Mouse (Mus musculus) small intestine, adult 2 months (tissue): ENCODE results near the gene Lpcat1.

ENCODE experiments used
- CTCF ChIP-seq: fragments of 200-500 bp; IDR thresholded peaks from 2 replicates; pipeline ENCODE4 v1.5.1; 2012; ENCODE audit warnings: low read depth, mild to moderate bottlenecking, control low read depth, inconsistent platforms, low read length, moderate library complexity, mixed read lengths; ENCODE audit not compliant: insufficient replicate concordance, insufficient read length; ENCODE audit errors: extremely low read depth
- POLR2A ChIP-seq: fragments of 200-500 bp; IDR thresholded peaks from 2 replicates; pipeline ENCODE4 v1.6.1; 2012; ENCODE audit warnings: low read depth, mild to moderate bottlenecking, control low read depth, inconsistent platforms, low read length, moderate library complexity

GRCm38 (mm10) chr13:73419244-73419643 is 47.8 kb upstream of the Lpcat1 start:
- TF ChIP-seq CTCF = no peak
- no peak for TF ChIP-seq POLR2A
